Mouse (Mus musculus) gastrocnemius, postnatal 25 days (tissue): ENCODE data around the gene Cmbl. TPM values are rescaled to one million over a fixed set of nuclear protein-coding genes. Genes with fewer than 3 reads are reported as not detected.

Source experiments
- DNase-seq: peaks from one replicate; pipeline ENCODE4 v3.0.0; 2022
- total RNA-seq, 2 experiments: library from RNA; stranded (reverse); gene quantifications; 1 replicate in 1 of 2; 2 replicates in 1 of 2; pipeline ENCODE4 v1.2.3; 2021

Cmbl gene
- total RNA-seq, 2 experiments from 2014 or later, result 37.7 to 38.5 TPM

GRCm38 (mm10) chr15:31627277-31628154, 62.3 kb downstream of the Cmbl start:
- no peak for DNase-seq

GRCm38 (mm10) chr15:31628180-31628579, 63.0 kb downstream of the Cmbl start:
- DNase-seq, result no peak

GRCm38 (mm10) chr15:31629556-31629955, 64.4 kb downstream of the Cmbl start:
- no peak for DNase-seq

GRCm38 (mm10) chr15:31631396-31631858, 66.2 kb downstream of the Cmbl start:
- DNase-seq, result no peak

GRCm38 (mm10) chr15:31632478-31632877, 67.3 kb downstream of the Cmbl start:
- no peak for DNase-seq

- no peak for DNase-seq
These were observed 69.4 kb downstream of the Cmbl start for GRCm38 (mm10) chr15:31634582-31634981.

GRCm38 (mm10) chr15:31636091-31636595, 71.0 kb downstream of the Cmbl start:
- no peak for DNase-seq

Other genes starting within 250 kb of the Cmbl start
- gene Ankrd33b, start 197.7 kb upstream of the Cmbl start, total RNA-seq, result 10 to 100 TPM; 17.0 to 25.2 TPM
- not detected for gene Ropn1l, start 111.7 kb upstream of the Cmbl start, total RNA-seq
- gene March6, start 34.3 kb upstream of the Cmbl start, total RNA-seq, result 100 to 1,000 TPM in 1 of 2 experiments, 10 to 100 TPM in 1; 94.5 to 100 TPM
- gene Cct5, start 36.4 kb downstream of the Cmbl start, total RNA-seq, result 100 to 1,000 TPM; 126 to 130 TPM
- gene Fam173b, start 36.5 kb downstream of the Cmbl start, total RNA-seq, result 10 to 100 TPM; 10.8 to 14.4 TPM